Comparison of ENCODE assay signal across 15 mouse cellular contexts in the genomic region with DNA sequence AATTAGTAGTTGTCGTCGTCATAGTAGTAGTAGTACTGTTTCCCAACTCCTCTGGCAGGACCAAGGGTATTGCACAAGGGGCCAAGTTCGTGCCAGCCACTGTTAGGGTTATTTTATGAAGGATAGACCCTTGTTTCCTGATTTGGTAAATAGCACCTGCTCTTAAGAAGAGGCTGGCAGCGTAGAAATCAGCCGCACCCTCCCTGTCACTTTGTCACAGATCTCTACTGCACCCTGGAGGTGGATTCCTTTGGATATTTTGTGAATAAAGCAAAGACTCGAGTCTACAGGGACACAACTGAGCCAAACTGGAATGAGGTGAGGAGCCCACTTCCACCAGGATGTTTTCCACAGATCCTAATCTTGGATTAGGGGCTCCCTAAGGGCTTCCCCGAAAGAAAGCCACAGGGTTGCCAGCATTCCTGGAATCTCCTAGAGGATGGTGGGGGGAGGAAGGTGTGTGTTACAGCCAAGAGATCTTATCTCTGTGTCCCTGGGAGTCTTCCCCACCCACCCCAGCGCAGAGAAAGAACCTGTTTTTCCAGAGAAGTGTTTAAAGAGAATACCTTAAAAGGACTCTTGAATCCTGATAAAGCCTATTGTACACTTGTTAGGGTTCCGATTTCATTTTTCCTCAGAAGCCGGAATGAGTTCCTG. TPM values are rescaled to one million over a fixed set of nuclear protein-coding genes. Genes with fewer than 3 reads are reported as not detected.
A peak's percentile ranks its signal among the peaks of the same experiment; 100 is the strongest.
DNase-seq lines count a peak whose midpoint lies in the region; ATAC-seq lines count a peak whose summit lies in the region.
"Had no signal": no experiment of that assay in that cellular context is flagged by ENCODE, and none has a peak within 500 bp of the region (broad histone marks: within the 10 kb centered on the region; RNA-seq: fewer than 3 reads in every experiment).

No protein-coding gene starts in this region.

- ATAC-seq in embryonic facial prominence, embryonic 11.5 days (replicated peaks; ENCODE audit: insufficient number of reproducible peaks, low FRiP score, low TSS enrichment, low read depth) = no peak
- no peak for ATAC-seq in midbrain, embryonic 11.5 days (ENCODE audit: low FRiP score)
- ATAC-seq in stomach, embryonic 16.5 days (ENCODE audit: insufficient read depth, low FRiP score) = no peak
- ATAC-seq: forebrain, embryonic 13.5 days had no signal

- no peaks in the 10 kb centered on the region for H3K4me1 ChIP-seq in embryonic facial prominence, embryonic 11.5 days (ENCODE audit: control insufficient read depth, insufficient read depth, low read length)
- no peaks in the 10 kb centered on the region for H3K4me1 ChIP-seq in embryonic facial prominence, embryonic 10.5 days
- no peaks in the 10 kb centered on the region for H3K4me1 ChIP-seq in midbrain, embryonic 11.5 days (ENCODE audit: control insufficient read depth, insufficient read depth, low read length)
- H3K4me1 ChIP-seq in midbrain, embryonic 10.5 days = no peaks in the 10 kb centered on the region
- H3K4me1 ChIP-seq in stomach, embryonic 16.5 days (ENCODE audit: control insufficient read depth, insufficient read depth, low read length) = 0 out of 2 replicates have a peak, but pooled peaks cover 4% of the 10 kb centered on the region
- H3K4me1 ChIP-seq: forebrain, embryonic 13.5 days had no signal

- no peak overlapping the region for H3K27ac ChIP-seq in embryonic facial prominence, embryonic 11.5 days (replicated peaks; ENCODE audit: low read depth, low read length)
- H3K27ac ChIP-seq in embryonic facial prominence, embryonic 10.5 days (replicated peaks) = no peak overlapping the region
- no peak overlapping the region for H3K27ac ChIP-seq in midbrain, embryonic 11.5 days (ENCODE audit: low read depth, low read length)
- H3K27ac ChIP-seq in midbrain, embryonic 10.5 days (replicated peaks) = no peak overlapping the region
- H3K27ac ChIP-seq in stomach, embryonic 16.5 days (ENCODE audit: low read length) = peak overlapping the region; percentile 29; the same call in 1 of the 2 replicates
- H3K27ac ChIP-seq: forebrain, embryonic 13.5 days had no signal

- H3K27me3 ChIP-seq in embryonic facial prominence, embryonic 11.5 days (ENCODE audit: control insufficient read depth, insufficient read depth, low read length) = no peaks in the 10 kb centered on the region
- no peaks in the 10 kb centered on the region for H3K27me3 ChIP-seq in embryonic facial prominence, embryonic 10.5 days (replicated peaks; ENCODE audit: low read depth, poor library complexity, severe bottlenecking)
- no peaks in the 10 kb centered on the region for H3K27me3 ChIP-seq in midbrain, embryonic 11.5 days (ENCODE audit: control insufficient read depth, insufficient read depth, low read length)
- no peaks in the 10 kb centered on the region for H3K27me3 ChIP-seq in midbrain, embryonic 10.5 days (ENCODE audit: low read depth, poor library complexity, severe bottlenecking)
- no peaks in the 10 kb centered on the region for H3K27me3 ChIP-seq in stomach, embryonic 16.5 days (ENCODE audit: control insufficient read depth, insufficient read depth, low read length)
- H3K27me3 ChIP-seq: forebrain, embryonic 13.5 days had no signal

- peak; percentile 9 for DNase-seq in embryonic facial prominence, embryonic 11.5 days (ENCODE audit: low spot score)
- no peak for DNase-seq in embryonic facial prominence, embryonic 10.5 days (ENCODE audit: low spot score)
- DNase-seq in midbrain, embryonic 11.5 days (ENCODE audit: low spot score, missing footprints) = peak; percentile 79
- no peak for DNase-seq in midbrain, embryonic 10.5 days (ENCODE audit: low spot score)
- DNase-seq in lung, adult 18-20 months = peak; percentile 81 to 86
- no peak for DNase-seq in cerebellum, adult 8-10 months
- DNase-seq in right cerebral cortex, adult 2 months (ENCODE audit: low spot score in 2 of 2) = no peak
- DNase-seq: B cell, adult 2 months; cerebellum, adult 11 months; gastrocnemius, postnatal 10 days; heart, postnatal 14 days; kidney, adult 2 months; retina, postnatal 1 day had no signal

- no peak overlapping the region for H3K4me2 ChIP-seq in embryonic facial prominence, embryonic 11.5 days (ENCODE audit: low read depth, low read length)
- no peak overlapping the region for H3K4me2 ChIP-seq in midbrain, embryonic 11.5 days
- no peak overlapping the region for H3K4me2 ChIP-seq in stomach, embryonic 16.5 days (ENCODE audit: low read depth, low read length)
- H3K4me2 ChIP-seq: forebrain, embryonic 13.5 days had no signal

- WGBS in embryonic facial prominence, embryonic 11.5 days = 73% methylated on average over 10 of the region's 10 CpGs
- WGBS in embryonic facial prominence, embryonic 10.5 days = 65% methylated on average over 10 of the region's 10 CpGs
- WGBS in midbrain, embryonic 11.5 days = 79% methylated on average over 10 of the region's 10 CpGs
- WGBS in midbrain, embryonic 10.5 days = 77% methylated on average over 10 of the region's 10 CpGs
- WGBS in stomach, embryonic 16.5 days = 60% methylated on average over 10 of the region's 10 CpGs

- H3K36me3 ChIP-seq in embryonic facial prominence, embryonic 11.5 days (replicated peaks; ENCODE audit: control insufficient read depth, insufficient read depth, low read depth, low read length) = no peaks in the 10 kb centered on the region; the same call in 1 of the 2 replicates
- peaks cover 95% of the 10 kb centered on the region for H3K36me3 ChIP-seq in embryonic facial prominence, embryonic 10.5 days (replicated peaks)
- H3K36me3 ChIP-seq in midbrain, embryonic 11.5 days (ENCODE audit: control insufficient read depth, insufficient read depth, low read length) = peaks cover 10% of the 10 kb centered on the region
- peaks cover 92% of the 10 kb centered on the region for H3K36me3 ChIP-seq in midbrain, embryonic 10.5 days
- peaks cover 9% of the 10 kb centered on the region; the same call in 1 of the 2 replicates for H3K36me3 ChIP-seq in stomach, embryonic 16.5 days (ENCODE audit: control insufficient read depth, insufficient read depth, low read length)

- H3K9ac ChIP-seq in embryonic facial prominence, embryonic 11.5 days (replicated peaks; ENCODE audit: low read length) = no peak overlapping the region
- H3K9ac ChIP-seq in midbrain, embryonic 11.5 days (ENCODE audit: low read length) = no peak overlapping the region
- H3K9ac ChIP-seq in stomach, embryonic 16.5 days (ENCODE audit: low read length) = no peak overlapping the region
- H3K9ac ChIP-seq: forebrain, embryonic 13.5 days had no signal

- H3K4me3 ChIP-seq in embryonic facial prominence, embryonic 11.5 days (ENCODE audit: low read depth, low read length) = no peak overlapping the region
- H3K4me3 ChIP-seq in embryonic facial prominence, embryonic 10.5 days = no peak overlapping the region
- H3K4me3 ChIP-seq in midbrain, embryonic 11.5 days (ENCODE audit: low read depth, low read length) = no peak overlapping the region
- H3K4me3 ChIP-seq in midbrain, embryonic 10.5 days = no peak overlapping the region
- no peak overlapping the region for H3K4me3 ChIP-seq in stomach, embryonic 16.5 days (replicated peaks; ENCODE audit: low read length)
- H3K4me3 ChIP-seq: forebrain, embryonic 13.5 days had no signal

- H3K9me3 ChIP-seq in embryonic facial prominence, embryonic 11.5 days (replicated peaks; ENCODE audit: control insufficient read depth, low read length) = no peaks in the 10 kb centered on the region
- no peaks in the 10 kb centered on the region for H3K9me3 ChIP-seq in embryonic facial prominence, embryonic 10.5 days
- no peaks in the 10 kb centered on the region for H3K9me3 ChIP-seq in midbrain, embryonic 11.5 days (ENCODE audit: control insufficient read depth, low read length)
- no peaks in the 10 kb centered on the region; the same call in 1 of the 2 replicates for H3K9me3 ChIP-seq in midbrain, embryonic 10.5 days (replicated peaks)
- 0 out of 2 replicates have a peak, but pooled peaks cover 2% of the 10 kb centered on the region for H3K9me3 ChIP-seq in stomach, embryonic 16.5 days (replicated peaks; ENCODE audit: control insufficient read depth, low read length)
- H3K9me3 ChIP-seq: forebrain, embryonic 13.5 days had no signal

RNA-seq across cellular contexts. Expression of a gene that starts 45.9 kb away (rescaled TPM):
- polyA plus RNA-seq in embryonic facial prominence, embryonic 11.5 days (2014; fragmentation: Nextera tagmentation; extraction: Ambion mirVana) = 23.3 and 24.1 TPM in 2 replicates
- polyA plus RNA-seq in embryonic facial prominence, embryonic 10.5 days (2016; fragmentation: Nextera tagmentation; extraction: Ambion mirVana) = 41.9 and 43.3 TPM in 2 replicates
- polyA plus RNA-seq in midbrain, embryonic 11.5 days (2014; fragmentation: Nextera tagmentation; extraction: Ambion mirVana) = 22.8 and 23.2 TPM in 2 replicates
- polyA plus RNA-seq in midbrain, embryonic 10.5 days (2016; fragmentation: Nextera tagmentation; extraction: Ambion mirVana) = 34.9 and 42.7 TPM in 2 replicates
- 27.6 and 29.5 TPM in 2 replicates for polyA plus RNA-seq in stomach, embryonic 16.5 days (2015; fragmentation: Nextera tagmentation; extraction: Ambion mirVana)

Comparison
In these comparisons a context has a peak if more than half of its experiments do, and no peak if none do; other contexts are left out.
1. DNase-seq: peak in embryonic facial prominence, embryonic 11.5 days (single experiment), midbrain, embryonic 11.5 days (single experiment) and lung, adult 18-20 months (2 of 2); none in embryonic facial prominence, embryonic 10.5 days (single experiment), midbrain, embryonic 10.5 days (single experiment), cerebellum, adult 8-10 months (single experiment) and right cerebral cortex, adult 2 months (0 of 2).